Mouse (Mus musculus) thymus, postnatal 0 days (tissue): ENCODE measurements around the gene Tmcc3. TPM values are rescaled to one million over a fixed set of nuclear protein-coding genes. Genes with fewer than 3 reads are reported as not detected.
A peak's percentile ranks its signal among the peaks of the same experiment; 100 is the strongest.
"Not testable (repeated sequence)": the region's sequence is repeated elsewhere in the genome, so short reads cannot be mapped to it uniquely, and the experiment has no call there.

Experiments used
- DNase-seq: peaks from one replicate; pipeline ENCODE4 v3.0.0-alpha.2; 2015; ENCODE audit warnings: low spot score
- polyA plus RNA-seq: library from polyadenylated mRNA; unstranded; fragments of >200 nt; fragmentation: Nextera tagmentation; extraction: Ambion mirVana; gene quantifications from 2 replicates; pipeline ENCODE4 v1.2.1, GENCODE M21; 2015

The Tmcc3 gene
- polyA plus RNA-seq, 1 experiment from 2014 or later = 14.0 TPM

- no peak for DNase-seq
These were observed 262.9 kb downstream of the Tmcc3 start for GRCm38 (mm10) chr10:94574451-94575333.

GRCm38 (mm10) chr10:94575958-94576357, 264.2 kb downstream of the Tmcc3 start:
- no peak for DNase-seq

- DNase-seq = no peak
These were observed 267.1 kb downstream of the Tmcc3 start for GRCm38 (mm10) chr10:94578870-94579269.

GRCm38 (mm10) chr10:94581384-94581783, 269.6 kb downstream of the Tmcc3 start:
- no peak for DNase-seq

- no peak for DNase-seq
These were observed 272.0 kb downstream of the Tmcc3 start for GRCm38 (mm10) chr10:94583714-94584113.

- no peak for DNase-seq
These were observed 273.2 kb downstream of the Tmcc3 start for GRCm38 (mm10) chr10:94584851-94585359.

GRCm38 (mm10) chr10:94585819-94586218, 274.1 kb downstream of the Tmcc3 start:
- no peak for DNase-seq

GRCm38 (mm10) chr10:94588976-94589375, 277.2 kb downstream of the Tmcc3 start:
- DNase-seq = no peak

- DNase-seq = no peak
These were observed 284.0 kb downstream of the Tmcc3 start for GRCm38 (mm10) chr10:94595705-94596104.

- not testable (repeated sequence) for DNase-seq
These were observed 288.1 kb downstream of the Tmcc3 start for GRCm38 (mm10) chr10:94599846-94600245.

GRCm38 (mm10) chr10:94601034-94601433, 289.3 kb downstream of the Tmcc3 start:
- DNase-seq = no peak

- no peak for DNase-seq
These were observed 293.7 kb downstream of the Tmcc3 start for GRCm38 (mm10) chr10:94605491-94605890.

GRCm38 (mm10) chr10:94609309-94609777, 297.6 kb downstream of the Tmcc3 start:
- peak; percentile 79 for DNase-seq

GRCm38 (mm10) chr10:94611228-94611968, 299.6 kb downstream of the Tmcc3 start:
- no peak for DNase-seq

GRCm38 (mm10) chr10:94611969-94612440, 300.3 kb downstream of the Tmcc3 start:
- DNase-seq = no peak

GRCm38 (mm10) chr10:94619586-94619985, 307.8 kb downstream of the Tmcc3 start:
- DNase-seq = no peak

GRCm38 (mm10) chr10:94620561-94620960, 308.8 kb downstream of the Tmcc3 start:
- no peak for DNase-seq

- DNase-seq = no peak
These were observed 309.9 kb downstream of the Tmcc3 start for GRCm38 (mm10) chr10:94621420-94622225.

GRCm38 (mm10) chr10:94622281-94622680, 310.5 kb downstream of the Tmcc3 start:
- DNase-seq = no peak

- DNase-seq = no peak
These were observed 311.1 kb downstream of the Tmcc3 start for GRCm38 (mm10) chr10:94622828-94623227.

- peak; percentile 42 for DNase-seq
These were observed 311.9 kb downstream of the Tmcc3 start for GRCm38 (mm10) chr10:94623617-94624016.
